Mouse (Mus musculus): ENCODE data around the gene Psme4.
"Not testable (repeated sequence)": the region's sequence is repeated elsewhere in the genome, so short reads cannot be mapped to it uniquely, and the experiment has no call there.

Psme4 gene

GRCm38 (mm10) chr11:30771267-30771903, at the start of gene Psme4:
Gene Psme4 (plus strand): TSS chr11:30771726.
- peak; percentile 93 for DNase-seq (ENCODE audit: low read depth, low spot score)

GRCm38 (mm10) chr11:30723438-30723837, 48.1 kb upstream of the Psme4 start:
- no peak for DNase-seq (ENCODE audit: low read depth, low spot score)

- DNase-seq (ENCODE audit: low read depth, low spot score): no peak
These were observed 40.8 kb upstream of the Psme4 start for GRCm38 (mm10) chr11:30730721-30731120.

GRCm38 (mm10) chr11:30733376-30733775, 38.1 kb upstream of the Psme4 start:
- no peak for DNase-seq (ENCODE audit: low read depth, low spot score)

GRCm38 (mm10) chr11:30743991-30744390, 27.5 kb upstream of the Psme4 start:
- no peak for DNase-seq (ENCODE audit: low read depth, low spot score)

- no peak for DNase-seq (ENCODE audit: low read depth, low spot score)
These were observed 22.6 kb upstream of the Psme4 start for GRCm38 (mm10) chr11:30748938-30749337.

- DNase-seq (ENCODE audit: low read depth, low spot score): no peak
These were observed 21.9 kb upstream of the Psme4 start for GRCm38 (mm10) chr11:30749587-30749986.

- DNase-seq (ENCODE audit: low read depth, low spot score): no peak
These were observed 21.3 kb upstream of the Psme4 start for GRCm38 (mm10) chr11:30750039-30750823.

- DNase-seq (ENCODE audit: low read depth, low spot score): no peak
These were observed 18.6 kb upstream of the Psme4 start for GRCm38 (mm10) chr11:30752956-30753355.

- DNase-seq (ENCODE audit: low read depth, low spot score): not testable (repeated sequence)
These were observed 17.1 kb upstream of the Psme4 start for GRCm38 (mm10) chr11:30754486-30754854.

- DNase-seq (ENCODE audit: low read depth, low spot score): peak; percentile 52
These were observed 16.5 kb upstream of the Psme4 start for GRCm38 (mm10) chr11:30754855-30755530.

GRCm38 (mm10) chr11:30761381-30761780, 10.1 kb upstream of the Psme4 start:
- no peak for DNase-seq (ENCODE audit: low read depth, low spot score)

- no peak for DNase-seq (ENCODE audit: low read depth, low spot score)
These were observed 9.6 kb upstream of the Psme4 start for GRCm38 (mm10) chr11:30761891-30762290.

GRCm38 (mm10) chr11:30765076-30765475, 6.5 kb upstream of the Psme4 start:
- DNase-seq (ENCODE audit: low read depth, low spot score): no peak

GRCm38 (mm10) chr11:30770817-30771216, 709 bp upstream of the Psme4 start:
- no peak for DNase-seq (ENCODE audit: low read depth, low spot score)

GRCm38 (mm10) chr11:30771904-30772581, 517 bp downstream of the Psme4 start:
- DNase-seq (ENCODE audit: low read depth, low spot score): peak; percentile 32

GRCm38 (mm10) chr11:30772777-30773417, 1.4 kb downstream of the Psme4 start:
- no peak for DNase-seq (ENCODE audit: low read depth, low spot score)

- DNase-seq (ENCODE audit: low read depth, low spot score): no peak
These were observed 3.1 kb downstream of the Psme4 start for GRCm38 (mm10) chr11:30774638-30775037.

- no peak for DNase-seq (ENCODE audit: low read depth, low spot score)
These were observed 6.0 kb downstream of the Psme4 start for GRCm38 (mm10) chr11:30777498-30777897.

GRCm38 (mm10) chr11:30780893-30781292, 9.4 kb downstream of the Psme4 start:
- no peak for DNase-seq (ENCODE audit: low read depth, low spot score)

- no peak for DNase-seq (ENCODE audit: low read depth, low spot score)
These were observed 10.1 kb downstream of the Psme4 start for GRCm38 (mm10) chr11:30781612-30782011.

GRCm38 (mm10) chr11:30785497-30785896, 14.0 kb downstream of the Psme4 start:
- DNase-seq (ENCODE audit: low read depth, low spot score): no peak
